Mouse (Mus musculus) Patski (cell line): Measurements from ENCODE around the gene Acot8. TPM values are rescaled to one million over a fixed set of nuclear protein-coding genes. Genes with fewer than 3 reads are reported as not detected.

Source experiments
- ATAC-seq: fragments of 100-300 bp; one replicate; pipeline ENCODE4 v1.8.0; 2021
- CTCF ChIA-PET: fragments of 350-600 bp; sonication (Branson Sonifier 250); formaldehyde crosslinking; loops from one replicate; lab custom pipeline; 2022; ENCODE audit warnings: inconsistent platforms; lab: Charles Lee
- POLR2A ChIA-PET: fragments of 350-600 bp; sonication (Branson Sonifier 250); formaldehyde crosslinking; loops from one replicate; lab custom pipeline; 2022; ENCODE audit warnings: antibody characterized with exemption, inconsistent platforms; lab: Charles Lee
- DNase-seq: peaks from one replicate; pipeline ENCODE4 v3.0.0-alpha.2; 2011; ENCODE audit warnings: low read depth, low spot score
- H3K27me3 ChIP-seq: fragments of 371-371 bp; one replicate; pipeline ENCODE4 v1.5.1; 2021
- CTCF ChIP-seq: fragments of 100-300 bp; IDR thresholded peaks from one replicate; pipeline ENCODE4 v1.5.1; 2021
- in situ Hi-C: fragments of 300-500 bp; cut with MboI; formaldehyde crosslinking; loops from 3 replicates; pipeline ENCODE4 v1.11.1; 2018; ENCODE audit warnings: low pct_unique_long_range_greater_than_20kb, mixed read lengths
- polyA plus RNA-seq: library from polyadenylated mRNA; unstranded; gene quantifications from one replicate; pipeline ENCODE4 v1.2.3, GENCODE M21; 2021

Gene Acot8
- polyA plus RNA-seq, 1 experiment from 2014 or later: 23.3 TPM

- H3K27me3 ChIP-seq: no peaks in the 10 kb centered on the region
- TF ChIP-seq CTCF: no peak
- DNase-seq: peak; percentile 58
- no peak for ATAC-seq
- in situ Hi-C loops: no loop called here
- ChIA-PET POLR2A (interaction anchor here (0.6 to 1.1 kb wide), 2 partner anchors 11 to 24 kb away, joined by 3 to 5 read pairs; no protein-coding TSS in a partner anchor), CTCF (interaction anchor here (0.6 to 2.9 kb wide), 15 partner anchors 9 to 73 kb away, joined by 3 to 53 read pairs (median 4); partner anchors contain the start of genes Acot8, Snx21, Tnnc2 and Zswim3)
These were observed 10.4 kb downstream of the Acot8 start for GRCm38 (mm10) chr2:164794293-164794692.

GRCm38 (mm10) chr2:164793772-164794171 is 10.9 kb downstream of the Acot8 start:
- H3K27me3 ChIP-seq: no peaks in the 10 kb centered on the region
- in situ Hi-C loops: no loop called here
- CTCF ChIA-PET: interaction anchor here (0.6 to 2.9 kb wide), 16 partner anchors 8 to 116 kb away, joined by 3 to 53 read pairs (median 4); partner anchors contain the start of genes Acot8, Snx21, Tnnc2 and Zswim3
- no peak for DNase-seq
- ATAC-seq: no peak
- TF ChIP-seq CTCF: no peak
- POLR2A ChIA-PET: interaction anchor here (0.6 to 2.1 kb wide), 3 partner anchors 11 to 23 kb away, joined by 3 to 5 read pairs (median 5); no protein-coding TSS in a partner anchor

GRCm38 (mm10) chr2:164793236-164793635 is 11.4 kb downstream of the Acot8 start:
- peak; percentile 53 for ATAC-seq
- no peak for DNase-seq
- POLR2A ChIA-PET: interaction anchor here (2.1 kb wide), 1 partner anchor 21 kb away, joined by 5 read pairs; no protein-coding TSS in a partner anchor
- H3K27me3 ChIP-seq: no peaks in the 10 kb centered on the region
- CTCF ChIA-PET: interaction anchor here (0.9 to 2.9 kb wide), 11 partner anchors 8 to 117 kb away, joined by 3 to 53 read pairs (median 4); partner anchors contain the start of genes Acot8, Snx21, Tnnc2 and Zswim3
- in situ Hi-C loops: no loop called here
- no peak for TF ChIP-seq CTCF

- no peak for TF ChIP-seq CTCF
- DNase-seq (no peak), ATAC-seq (no peak)
- ChIA-PET CTCF (interaction anchor here (0.9 to 2.9 kb wide), 7 partner anchors 11 to 117 kb away, joined by 3 to 53 read pairs (median 4); partner anchors contain the start of genes Acot8, Tnnc2 and Zswim3), POLR2A (interaction anchor here (0.6 to 2.1 kb wide), 3 partner anchors 13 to 340 kb away, joined by 3 to 5 read pairs (median 5); partner anchors contain the start of gene Tnnc2)
- in situ Hi-C loops: no loop called here
- H3K27me3 ChIP-seq: no peaks in the 10 kb centered on the region
These were observed 12.1 kb downstream of the Acot8 start for GRCm38 (mm10) chr2:164792400-164793190.

GRCm38 (mm10) chr2:164791841-164792261 is 12.8 kb downstream of the Acot8 start:
- TF ChIP-seq CTCF: no peak
- no peak for ATAC-seq
- CTCF ChIA-PET: no interaction called here

GRCm38 (mm10) chr2:164790451-164790850 is 14.2 kb downstream of the Acot8 start:
- no peak for TF ChIP-seq CTCF
- no peak for ATAC-seq
- no peaks in the 10 kb centered on the region for H3K27me3 ChIP-seq
- in situ Hi-C loops: no loop called here
- CTCF ChIA-PET: no interaction called here
- DNase-seq: no peak
- POLR2A ChIA-PET: no interaction called here

More at GRCm38 (mm10) chr2:164791841-164792261, 12.8 kb downstream of the Acot8 start:
- no peak for DNase-seq
- POLR2A ChIA-PET: interaction anchor here (2.1 kb wide), 1 partner anchor 20 kb away, joined by 5 read pairs; no protein-coding TSS in a partner anchor
- no peaks in the 10 kb centered on the region for H3K27me3 ChIP-seq
- in situ Hi-C loops: no loop called here

GRCm38 (mm10) chr2:164788411-164788810 is 16.3 kb downstream of the Acot8 start:
- DNase-seq (no peak), ATAC-seq (no peak)
- ChIA-PET POLR2A (interaction anchor here (0.6 to 1.2 kb wide), 2 partner anchors 17 to 93 kb away, joined by 3 read pairs; no protein-coding TSS in a partner anchor), CTCF (interaction anchor here (1.5 to 2.9 kb wide), 2 partner anchors 13 to 16 kb away, joined by 3 to 17 read pairs; partner anchors contain the start of genes Acot8 and Zswim3)
- no peak for TF ChIP-seq CTCF
- no peaks in the 10 kb centered on the region for H3K27me3 ChIP-seq
- in situ Hi-C loops: no loop called here

GRCm38 (mm10) chr2:164787779-164788178 is 16.9 kb downstream of the Acot8 start:
- in situ Hi-C loops: no loop called here
- CTCF ChIA-PET: interaction anchor here (1.5 to 2.9 kb wide), 2 partner anchors 14 to 16 kb away, joined by 3 to 17 read pairs; partner anchors contain the start of genes Acot8 and Zswim3
- DNase-seq (no peak), ATAC-seq (no peak)
- TF ChIP-seq CTCF: no peak
- POLR2A ChIA-PET: interaction anchor here (0.6 kb wide), 1 partner anchor 93 kb away, joined by 3 read pairs; no protein-coding TSS in a partner anchor
- no peaks in the 10 kb centered on the region for H3K27me3 ChIP-seq

- H3K27me3 ChIP-seq: no peaks in the 10 kb centered on the region
- TF ChIP-seq CTCF: no peak
- ChIA-PET CTCF (interaction anchor here (1.0 to 2.9 kb wide), 4 partner anchors 11 to 56 kb away, joined by 3 to 17 read pairs (median 4); partner anchors contain the start of genes Acot8 and Zswim3), POLR2A (no interaction called here)
- ATAC-seq: no peak
- no peak for DNase-seq
- in situ Hi-C loops: no loop called here
These were observed 17.6 kb downstream of the Acot8 start for GRCm38 (mm10) chr2:164787032-164787431.

GRCm38 (mm10) chr2:164786388-164786885 is 18.2 kb downstream of the Acot8 start:
- TF ChIP-seq CTCF: no peak
- in situ Hi-C loops: no loop called here
- ChIA-PET CTCF (interaction anchor here (1.0 to 1.5 kb wide), 3 partner anchors 12 to 56 kb away, joined by 3 to 5 read pairs (median 4); no protein-coding TSS in a partner anchor), POLR2A (interaction anchor here (1.2 to 1.3 kb wide), 2 partner anchors 13 to 92 kb away, joined by 3 to 6 read pairs; partner anchors contain the start of gene Pcif1)
- no peaks in the 10 kb centered on the region for H3K27me3 ChIP-seq
- ATAC-seq (peak; percentile 17), DNase-seq (no peak)
